Mouse (Mus musculus) bone marrow, adult 2 months (tissue): ENCODE measurements at regions not wholly inside any gene's neighbourhood (a gene's known extent, or its start where the extent isn't known, plus 50 kb on each side); places are given as distances from the start of the nearest gene placed in this dataset.

Source experiments
- H3K27ac ChIP-seq: fragments of 200-500 bp; 2 replicates; pipeline ENCODE4 v1.5.1; 2012; ENCODE audit warnings: low read depth, mild to moderate bottlenecking, control low read depth, inconsistent platforms, low read length; ENCODE audit not compliant: control insufficient read depth, poor library complexity, insufficient read depth
- H3K4me1 ChIP-seq: fragments of 200-500 bp; 2 replicates; pipeline ENCODE4 v1.6.1; 2011; ENCODE audit warnings: low read length; ENCODE audit not compliant: control insufficient read depth, insufficient read depth
- H3K4me3 ChIP-seq: fragments of 200-500 bp; replicated peaks from 2 replicates; pipeline ENCODE3; 2011; ENCODE audit warnings: mild to moderate bottlenecking, low read depth, low read length, control low read depth; ENCODE audit not compliant: control insufficient read depth
- CTCF ChIP-seq: fragments of 200-500 bp; IDR thresholded peaks from 2 replicates; pipeline ENCODE4 v1.5.1; 2011; ENCODE audit warnings: low read length, control low read depth; ENCODE audit not compliant: control insufficient read depth, insufficient read depth
- POLR2A ChIP-seq: fragments of 200-500 bp; IDR thresholded peaks from 2 replicates; pipeline ENCODE4 v1.6.1; 2011; ENCODE audit warnings: low read depth, mild to moderate bottlenecking, control low read depth, low read length, borderline replicate concordance; ENCODE audit not compliant: control insufficient read depth
- WGBS: fragments of 180-500 bp; shearing (Covaris S2); methylation state at CpG from one replicate; pipeline ENCODE4 v1.1.7; 2018; 5-methylcytosine and 5-hydroxymethylcytosine counted together

DNA sequence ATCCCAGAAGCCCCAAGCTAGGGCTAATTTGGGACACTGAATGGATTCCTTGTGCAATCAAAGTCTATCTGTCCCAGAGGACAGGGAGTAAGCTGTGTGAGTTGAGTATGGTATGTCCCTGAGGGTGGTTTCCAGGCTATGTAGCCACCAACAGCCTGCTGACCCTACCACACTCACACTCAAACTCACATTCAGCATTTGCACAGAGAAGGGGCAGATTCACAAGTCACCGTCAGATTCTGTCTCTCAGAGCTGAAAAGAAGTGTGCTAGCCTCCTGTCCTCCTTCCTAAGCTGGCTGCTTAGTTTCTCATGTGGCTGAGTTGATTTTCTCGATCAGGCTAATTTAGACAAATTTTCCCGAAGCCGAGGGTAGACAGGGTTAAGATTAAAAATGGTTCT, 248.8 kb downstream of the Enc1 start:
- H3K4me3 ChIP-seq, result no peak overlapping the region
- TF ChIP-seq CTCF (no peak), POLR2A (no peak)
- H3K27ac ChIP-seq, result no peak overlapping the region
- no peaks in the 10 kb centered on the region for H3K4me1 ChIP-seq
- WGBS, result 81% methylated on average over 4 of the region's 4 CpGs

DNA sequence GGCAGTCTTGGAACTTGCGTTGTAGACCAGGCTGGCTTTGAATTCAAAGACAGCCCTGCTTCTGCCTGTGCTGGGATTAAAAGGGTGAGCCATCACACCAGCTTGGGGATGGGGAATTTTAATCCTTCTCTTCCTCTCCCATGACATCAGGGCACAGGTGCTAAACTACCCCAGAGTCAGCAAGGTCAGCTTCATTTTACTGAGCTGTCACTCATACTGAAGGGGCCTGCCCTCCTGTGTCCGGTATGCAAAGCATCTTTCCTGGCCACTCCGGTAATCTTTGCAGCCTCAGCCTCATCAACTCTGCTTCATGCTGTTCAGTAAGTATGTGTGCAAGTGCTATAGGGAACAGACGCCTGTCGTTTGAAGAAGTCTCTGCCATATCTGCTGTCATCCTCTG, 248.1 kb downstream of the Enc1 start:
- no peak for TF ChIP-seq CTCF
- no peak for TF ChIP-seq POLR2A
- Histone ChIP-seq H3K27ac (no peak overlapping the region), H3K4me1 (no peaks in the 10 kb centered on the region), H3K4me3 (no peak overlapping the region)
- WGBS, result 84% methylated on average over 5 of the region's 5 CpGs

DNA sequence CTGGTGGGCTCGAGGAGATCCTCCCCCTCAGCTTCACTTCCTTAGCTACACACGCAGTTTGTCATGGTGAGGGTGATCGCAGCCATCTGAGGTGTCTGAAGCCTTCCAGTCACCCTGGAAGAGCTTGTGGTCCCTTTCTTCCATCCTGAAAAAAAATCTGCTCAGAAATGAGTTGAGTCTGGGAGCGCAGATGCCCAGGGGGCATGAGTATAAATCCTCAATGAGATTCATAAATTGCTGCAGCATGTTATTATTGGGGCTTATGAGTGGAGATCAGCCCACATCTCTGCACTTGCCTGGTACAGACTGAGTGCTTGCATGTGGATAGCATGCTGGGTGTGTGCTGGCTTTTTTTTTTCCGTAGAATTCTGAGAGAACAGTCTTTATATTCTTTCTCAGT, 247.6 kb downstream of the Enc1 start:
- H3K4me1 ChIP-seq, result no peaks in the 10 kb centered on the region
- TF ChIP-seq CTCF (no peak), POLR2A (no peak)
- WGBS, result 70% methylated on average over 5 of the region's 5 CpGs
- H3K4me3 ChIP-seq, result no peak overlapping the region
- H3K27ac ChIP-seq, result no peak overlapping the region

- no peaks in the 10 kb centered on the region for H3K4me1 ChIP-seq
- no peak overlapping the region for H3K4me3 ChIP-seq
- H3K27ac ChIP-seq, result no peak overlapping the region
- TF ChIP-seq POLR2A, result no peak
- 74% methylated on average over 9 of the region's 9 CpGs for WGBS
Measured at GRCm38 (mm10) chr13:97487746-97488473, 247.0 kb downstream of the Enc1 start.

- H3K4me3 ChIP-seq, result no peak overlapping the region
- H3K27ac ChIP-seq, result no peak overlapping the region
- WGBS, result 74% methylated on average over 2 of the region's 2 CpGs
- H3K4me1 ChIP-seq, result no peaks in the 10 kb centered on the region
- no peak for TF ChIP-seq POLR2A
- TF ChIP-seq CTCF, result no peak
Measured at GRCm38 (mm10) chr13:97486490-97486889, 245.6 kb downstream of the Enc1 start.

GRCm38 (mm10) chr13:97485886-97486285, 245.0 kb downstream of the Enc1 start:
- no peak overlapping the region for H3K4me3 ChIP-seq
- no peaks in the 10 kb centered on the region for H3K4me1 ChIP-seq
- TF ChIP-seq POLR2A (no peak), CTCF (no peak)
- WGBS, result 80% methylated on average over 5 of the region's 5 CpGs
- H3K27ac ChIP-seq, result no peak overlapping the region

GRCm38 (mm10) chr13:97484808-97485545, 244.1 kb downstream of the Enc1 start:
- no peak overlapping the region; the same call in 1 of the 2 replicates for H3K27ac ChIP-seq
- 84% methylated on average over 20 of the region's 20 CpGs for WGBS
- H3K4me1 ChIP-seq, result no peaks in the 10 kb centered on the region
- TF ChIP-seq POLR2A (no peak), CTCF (no peak)
- H3K4me3 ChIP-seq, result no peak overlapping the region

DNA sequence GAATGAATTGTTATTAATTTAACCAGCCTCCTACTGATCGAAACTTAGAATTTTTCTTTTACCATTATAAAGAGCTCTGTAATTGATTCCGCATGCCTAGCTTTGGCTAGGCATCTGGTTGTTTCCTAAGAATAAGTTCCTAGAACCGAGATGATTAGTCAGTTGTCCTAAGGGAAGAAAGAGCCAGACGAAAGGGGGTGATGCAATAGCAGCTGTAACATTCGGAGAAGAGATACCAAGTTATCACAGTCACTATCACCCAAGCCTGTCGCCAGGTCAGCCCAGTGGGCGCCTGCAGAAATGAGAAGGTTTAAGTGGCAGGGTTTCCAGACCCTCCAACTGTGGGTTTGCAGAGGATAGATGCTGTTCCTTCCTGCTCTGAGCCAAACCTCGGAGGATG, 242.8 kb downstream of the Enc1 start:
- TF ChIP-seq POLR2A (no peak), CTCF (no peak)

More for the DNA sequence above, 242.8 kb downstream of the Enc1 start:
- no peaks in the 10 kb centered on the region for H3K4me1 ChIP-seq
- H3K4me3 ChIP-seq, result no peak overlapping the region
- 66% methylated on average over 8 of the region's 8 CpGs for WGBS
- H3K27ac ChIP-seq, result no peak overlapping the region
